Mouse (Mus musculus) spleen, embryonic (tissue): ENCODE measurements around the gene Mien1.

ENCODE experiments used
- CTCF ChIA-PET: fragments of 350-600 bp; sonication (Branson Sonifier 250); formaldehyde crosslinking; loops from one replicate; lab custom pipeline; 2022; lab: Charles Lee

The Mien1 gene

GRCm38 (mm10) chr11:98392034-98392433 is 46.8 kb downstream of the Mien1 start:
- CTCF ChIA-PET, result interaction anchor here (0.7 kb wide), 1 partner anchor 13 kb away, joined by 4 read pairs; no protein-coding TSS in a partner anchor

- CTCF ChIA-PET, result interaction anchor here (0.8 to 1.8 kb wide), 2 partner anchors 48 to 67 kb away, joined by 3 to 5 read pairs; no protein-coding TSS in a partner anchor
Measured at GRCm38 (mm10) chr11:98390141-98390540, 48.6 kb downstream of the Mien1 start.

GRCm38 (mm10) chr11:98389221-98389780 is 49.5 kb downstream of the Mien1 start:
- CTCF ChIA-PET, result interaction anchor here (0.8 to 1.8 kb wide), 5 partner anchors 16 to 68 kb away, joined by 3 to 5 read pairs (median 5); no protein-coding TSS in a partner anchor

- CTCF ChIA-PET, result interaction anchor here (0.6 to 1.8 kb wide), 4 partner anchors 15 to 46 kb away, joined by 3 to 13 read pairs (median 5); no protein-coding TSS in a partner anchor
Measured at GRCm38 (mm10) chr11:98388282-98388681, 50.5 kb downstream of the Mien1 start.
